Mouse (Mus musculus) cerebellum, adult 9-11 months (tissue): ENCODE results near the gene Rsu1.

Source experiments
- DNase-seq: peaks from one replicate; pipeline ENCODE4 v3.0.0; 2022

The Rsu1 gene

DNA sequence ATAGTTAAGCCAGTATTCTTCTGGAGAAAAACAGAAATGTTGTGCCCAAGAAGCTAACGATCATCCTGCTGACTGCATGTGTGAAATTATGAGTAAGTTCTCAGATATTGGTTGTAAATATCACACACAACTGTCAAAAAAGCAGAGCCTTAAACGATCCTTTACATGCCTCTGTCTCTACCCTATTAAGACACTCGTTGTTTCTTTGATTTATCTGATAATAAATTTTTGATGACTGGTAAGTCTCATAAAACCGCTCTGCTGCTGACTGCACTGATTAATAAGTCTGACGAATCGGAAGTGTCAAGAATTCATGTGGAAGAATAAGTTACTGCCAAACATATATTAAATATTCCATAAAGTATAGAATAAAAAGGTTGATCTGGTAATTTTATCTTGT is 126.0 kb downstream of the Rsu1 start:
- DNase-seq: no peak

DNA sequence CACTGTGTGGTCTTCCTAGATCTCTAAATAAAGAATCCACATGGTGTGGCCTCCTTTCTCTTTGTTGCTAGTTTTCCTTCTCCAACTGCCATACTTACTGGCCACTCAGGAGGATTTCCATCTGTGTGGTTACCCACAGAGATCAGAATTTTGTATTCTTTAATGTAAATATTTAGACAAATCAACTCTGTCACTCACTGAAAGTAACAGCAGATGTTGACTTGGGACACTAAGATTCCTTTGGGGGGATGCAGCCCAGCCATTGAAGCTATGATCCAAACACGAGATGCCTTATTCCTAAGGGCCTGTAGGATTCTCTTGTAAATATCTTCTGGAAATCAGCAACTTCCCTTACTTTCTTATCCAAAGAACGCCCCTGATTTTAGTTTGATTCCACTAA is 136.3 kb downstream of the Rsu1 start:
- DNase-seq: no peak

DNA sequence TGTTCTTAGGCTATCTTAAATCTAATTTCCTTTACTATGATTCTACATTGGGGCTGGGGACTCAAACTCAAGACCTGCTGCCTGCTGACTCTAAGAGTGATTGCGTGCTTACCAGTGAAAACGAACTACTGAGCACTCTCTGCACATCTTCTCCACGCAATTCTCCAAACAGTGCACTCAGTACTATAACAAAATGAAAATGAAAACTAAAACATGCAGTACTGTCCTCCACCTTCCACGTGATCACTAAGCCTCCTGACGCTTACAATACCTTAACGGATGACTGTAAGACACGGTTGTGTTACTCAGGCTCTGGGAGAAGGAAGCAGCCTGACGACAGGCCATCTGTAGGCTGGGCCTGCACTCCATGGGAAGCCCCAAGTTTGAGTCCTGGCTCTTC is 138.4 kb downstream of the Rsu1 start:
- no peak for DNase-seq

DNA sequence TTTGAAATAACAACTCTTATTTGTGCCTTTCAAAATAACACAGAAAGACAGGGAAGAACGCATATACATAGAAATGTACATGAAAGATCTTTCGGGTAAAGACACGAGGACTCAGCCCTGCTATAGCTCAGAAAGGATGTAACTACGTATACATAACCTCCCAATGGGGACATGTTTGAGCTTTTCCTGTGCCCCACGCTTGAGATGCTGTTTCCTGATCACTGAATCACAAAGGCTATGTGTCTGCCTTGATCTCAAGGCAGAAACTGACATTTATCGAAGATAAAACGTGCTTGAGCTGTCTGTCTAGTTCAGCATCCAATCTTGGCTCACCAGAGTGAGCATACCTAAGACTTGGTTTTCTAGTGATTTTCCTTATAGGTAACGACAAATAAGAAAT is 138.8 kb downstream of the Rsu1 start:
- DNase-seq: no peak

DNA sequence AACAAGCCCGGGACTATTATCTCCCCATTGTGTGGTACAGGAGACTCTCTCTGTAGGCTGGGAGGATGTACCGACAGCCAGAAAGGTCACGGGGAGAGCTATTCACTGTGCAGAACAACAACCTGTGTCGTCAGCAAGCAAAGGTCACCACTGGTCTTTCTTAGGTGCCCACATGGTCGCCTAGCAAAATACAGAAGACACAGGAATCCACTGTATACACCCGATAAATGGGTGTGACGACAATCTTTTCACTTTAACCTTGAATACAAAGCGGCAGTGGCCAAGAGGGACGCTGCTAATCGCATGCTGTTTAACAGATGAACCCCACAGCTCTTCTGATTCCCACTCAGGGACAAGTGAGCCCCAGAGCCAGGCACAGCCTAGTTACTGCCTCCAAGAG is 141.4 kb downstream of the Rsu1 start:
- DNase-seq: no peak

DNA sequence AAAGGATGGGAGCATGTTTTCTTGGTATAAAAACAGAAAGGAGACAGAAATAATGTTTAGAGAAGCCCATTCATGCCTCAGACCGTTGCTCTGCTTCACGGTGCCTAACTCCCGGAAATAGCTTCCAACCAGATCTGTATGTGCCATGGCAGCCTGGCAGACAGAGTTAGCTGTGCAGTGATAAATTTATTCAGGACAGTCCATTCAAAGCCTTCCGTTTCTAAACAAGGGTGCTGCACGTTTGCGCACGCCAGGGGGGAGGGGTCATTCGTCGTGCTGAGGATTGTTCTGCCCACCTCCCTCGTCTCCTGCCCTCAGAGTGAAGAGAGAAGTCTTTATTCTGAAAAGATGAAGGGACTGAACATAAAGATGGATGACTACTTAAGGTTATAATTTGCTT is 141.9 kb downstream of the Rsu1 start:
- DNase-seq: no peak

DNA sequence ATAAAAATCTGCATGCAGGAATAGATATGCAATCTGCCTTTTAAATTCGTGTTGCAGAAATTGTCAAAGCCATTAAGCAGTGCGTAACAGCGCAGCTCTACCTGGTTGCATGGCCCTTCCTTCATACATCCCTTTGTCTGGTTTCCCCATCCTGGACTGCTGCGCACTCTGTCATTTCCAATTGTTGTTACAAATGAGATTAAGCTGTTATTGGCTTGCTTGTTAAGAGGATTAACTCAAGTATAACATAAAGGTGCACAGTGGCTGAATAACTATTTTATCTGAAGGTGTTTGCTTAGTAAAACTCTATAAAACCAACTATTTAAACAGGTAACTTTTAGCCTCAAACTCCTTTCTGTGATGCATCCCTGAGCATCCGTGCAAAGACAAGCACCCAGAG is 150.8 kb downstream of the Rsu1 start:
- no peak for DNase-seq

DNA sequence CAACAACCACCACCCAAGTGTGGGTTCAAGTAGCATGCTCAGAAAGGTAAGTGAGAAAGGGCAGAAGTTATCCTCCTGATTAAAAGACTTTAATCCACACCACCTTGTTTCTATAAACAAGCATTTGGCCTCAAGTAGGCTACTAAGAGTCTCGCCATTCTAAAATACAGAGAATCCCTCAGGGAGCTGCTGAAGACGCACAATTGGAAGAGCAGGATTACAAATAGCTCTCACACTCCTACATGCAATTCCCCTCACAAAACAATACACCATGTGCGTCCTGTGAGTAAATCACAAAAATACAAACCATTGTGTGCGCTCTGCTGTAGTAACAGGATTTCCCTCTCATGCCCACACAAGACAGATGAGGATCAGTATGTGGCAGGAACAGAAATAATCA is 153.3 kb downstream of the Rsu1 start:
- no peak for DNase-seq

DNA sequence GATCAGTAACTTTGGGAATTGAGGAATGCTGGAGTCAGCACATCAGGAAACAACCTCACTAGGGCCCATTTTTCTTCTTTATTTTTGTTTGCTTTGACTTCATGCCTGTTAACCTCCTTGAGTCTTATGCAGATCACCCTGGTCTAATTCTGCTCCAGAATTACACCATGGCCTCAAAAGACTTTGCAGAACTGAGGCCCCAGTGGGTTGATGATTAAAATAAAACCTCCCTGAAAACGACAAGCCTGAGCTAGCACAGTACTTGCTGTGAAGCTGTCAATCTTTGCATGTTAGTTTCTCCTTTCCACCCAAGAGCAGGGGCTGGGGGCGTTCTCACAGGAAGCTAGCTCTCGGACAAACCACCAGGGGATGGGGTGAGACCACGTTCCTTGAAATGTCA is 164.7 kb downstream of the Rsu1 start:
- DNase-seq: no peak

DNA sequence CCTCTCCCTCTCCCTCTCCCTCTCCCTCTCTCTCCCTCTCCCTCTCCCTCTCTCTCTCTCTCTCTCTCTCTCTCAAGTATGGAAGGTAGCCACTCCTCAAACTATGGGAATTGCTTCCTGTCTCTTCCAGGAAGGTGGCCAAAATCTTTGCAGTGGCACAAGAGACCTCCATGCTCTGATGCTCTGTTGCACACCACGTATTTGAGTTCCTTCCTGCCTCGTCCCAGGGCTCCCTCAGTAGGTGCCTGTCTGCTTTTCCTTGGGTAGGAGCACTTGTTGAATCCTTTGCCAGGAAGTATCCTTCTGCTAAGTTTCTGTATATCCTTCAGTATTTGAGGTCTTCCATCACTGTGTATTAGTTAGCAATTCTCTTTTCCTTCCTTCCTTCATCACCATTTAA is 166.8 kb downstream of the Rsu1 start:
- DNase-seq: no peak

DNA sequence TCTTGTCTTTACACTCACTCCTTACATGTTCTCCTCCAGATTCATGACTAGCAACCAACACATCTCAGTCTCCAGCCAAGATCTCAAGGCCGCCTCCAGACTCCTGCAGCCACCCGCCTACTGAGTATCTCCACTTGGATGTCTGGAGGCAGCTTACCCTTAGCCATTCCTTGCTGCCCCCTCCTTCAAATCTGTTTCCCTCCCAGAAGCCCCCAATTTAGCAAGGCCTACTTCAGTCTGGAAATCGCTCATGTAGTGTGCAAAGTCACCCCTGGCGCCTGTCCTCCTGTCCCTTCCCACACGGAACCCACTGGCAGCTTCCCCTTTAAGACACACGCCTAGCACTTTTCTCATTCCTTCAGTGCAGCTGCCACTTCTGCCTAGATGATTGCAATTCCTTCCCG is 167.4 kb downstream of the Rsu1 start:
- DNase-seq: no peak

DNA sequence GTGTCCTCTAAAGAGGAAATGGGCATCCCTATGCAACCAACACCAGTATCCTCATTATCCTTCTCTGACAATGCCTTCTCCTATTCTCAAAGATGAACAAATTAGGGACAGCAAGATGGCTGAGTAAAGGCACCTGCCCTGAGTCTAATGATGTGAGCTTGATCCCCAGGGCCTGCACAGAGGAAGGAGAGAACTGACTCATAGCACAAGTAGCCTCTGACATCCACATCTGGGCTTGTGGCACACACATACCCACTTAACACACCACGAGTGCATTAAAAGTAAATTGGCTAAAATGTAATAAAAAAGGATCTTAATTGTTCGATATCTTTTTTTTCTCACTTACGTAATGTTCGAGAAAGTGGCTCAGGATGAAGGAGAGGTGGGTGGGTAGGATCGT is 177.2 kb downstream of the Rsu1 start:
- DNase-seq: no peak

DNA sequence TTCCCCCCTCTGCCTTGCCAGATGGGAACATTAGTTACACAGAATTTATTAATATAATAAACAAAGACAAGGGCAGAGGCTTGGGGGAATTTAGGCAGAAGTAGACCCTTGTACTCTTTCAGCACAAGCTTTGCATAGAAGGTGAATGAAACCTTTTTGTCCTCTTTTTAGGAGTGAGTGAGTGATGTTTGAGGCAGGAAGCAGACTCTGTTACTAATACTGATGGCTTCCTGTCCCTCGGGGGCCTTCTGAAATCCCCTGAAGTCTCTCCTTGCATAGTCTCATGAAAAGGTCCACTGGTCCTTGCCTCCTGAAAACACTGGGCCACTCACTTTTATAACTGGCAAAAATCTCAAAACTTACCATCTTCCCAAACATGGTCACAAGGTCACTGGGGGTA is 177.6 kb downstream of the Rsu1 start:
- DNase-seq: no peak

DNA sequence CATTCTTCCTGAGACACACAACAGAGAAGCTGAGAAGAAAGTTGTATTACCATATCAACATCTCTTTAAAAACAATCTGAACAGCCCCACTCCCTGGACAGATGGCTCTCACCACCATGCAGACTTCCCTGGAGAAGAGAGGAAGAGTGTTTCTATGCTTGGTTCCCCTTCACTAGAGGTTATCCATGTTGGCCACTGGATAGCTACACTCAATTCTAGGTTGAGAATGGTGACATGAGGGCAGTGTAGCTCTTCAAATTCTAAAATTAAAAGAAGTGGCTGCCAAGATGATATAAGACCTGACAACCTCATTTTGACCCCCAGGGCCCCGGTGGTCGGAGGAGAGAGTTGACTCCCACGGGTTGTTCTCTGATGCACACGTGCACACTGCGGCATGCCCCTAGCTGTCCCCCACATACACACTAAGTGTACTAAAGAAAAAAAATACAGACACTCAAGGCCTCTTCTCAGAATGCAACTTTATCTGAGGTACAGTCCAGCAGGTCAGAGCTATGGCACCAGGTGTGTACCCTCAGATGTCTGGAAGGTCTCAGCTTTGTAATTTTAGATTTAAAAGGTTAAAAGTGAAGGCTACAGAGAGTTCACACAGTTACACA is 179.7 kb downstream of the Rsu1 start:
- DNase-seq: no peak

DNA sequence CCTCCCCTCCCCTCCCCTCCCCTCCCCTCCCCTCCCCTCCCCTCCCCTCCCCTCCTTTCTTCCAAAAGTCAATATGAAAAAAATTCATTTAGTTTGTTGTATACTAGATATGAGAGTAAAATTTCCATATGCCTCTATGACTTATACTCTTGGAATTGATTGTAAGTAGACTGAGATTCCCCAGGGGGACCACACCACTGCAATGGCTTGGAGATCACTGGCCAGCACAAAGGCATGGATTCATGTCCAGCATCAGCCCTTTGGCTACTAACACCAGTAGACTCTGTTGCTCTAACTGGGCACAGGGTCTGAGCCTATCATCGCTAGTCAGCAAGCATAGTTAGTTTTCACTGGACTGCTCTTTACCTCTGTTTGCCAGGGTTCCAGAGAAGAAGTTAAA is 180.4 kb downstream of the Rsu1 start:
- no peak for DNase-seq

DNA sequence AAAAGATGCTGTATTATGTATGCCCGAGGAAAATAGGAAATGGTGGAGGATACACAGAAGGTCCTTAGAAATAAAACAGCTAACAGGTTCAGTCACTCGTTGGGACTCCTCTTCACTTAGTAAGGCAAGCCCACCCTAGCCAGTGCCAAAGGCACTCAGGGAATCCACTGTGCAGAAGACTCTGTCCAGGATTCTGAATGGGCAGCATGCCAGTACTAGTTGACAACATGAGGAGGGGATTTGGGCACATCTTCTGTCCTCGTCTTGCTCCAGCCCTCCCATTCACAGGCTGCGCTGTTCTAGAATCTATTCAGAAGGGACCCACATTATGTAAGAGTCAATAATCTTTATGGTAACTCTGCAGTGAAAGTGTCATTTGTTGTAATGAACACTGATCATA is 181.4 kb downstream of the Rsu1 start:
- DNase-seq: no peak

DNA sequence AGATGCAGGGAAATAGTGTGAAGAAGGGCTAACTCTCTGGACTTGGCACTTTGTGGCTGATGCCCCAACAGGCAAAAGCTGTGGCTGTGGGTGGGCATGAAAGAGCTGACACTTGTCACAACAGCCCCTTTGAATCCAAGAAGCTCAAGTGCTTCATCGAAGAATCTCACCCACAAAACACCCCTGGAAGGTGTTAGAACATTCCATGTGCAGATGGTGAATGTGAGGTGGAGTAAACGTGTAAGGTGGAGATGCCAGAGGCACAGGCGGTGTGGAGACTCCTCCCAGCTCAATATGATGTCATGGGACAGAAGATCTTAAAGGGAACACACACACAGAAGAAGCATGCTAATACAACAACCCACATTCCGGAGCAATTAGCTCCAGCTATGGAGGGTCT is 182.9 kb downstream of the Rsu1 start:
- DNase-seq: no peak

DNA sequence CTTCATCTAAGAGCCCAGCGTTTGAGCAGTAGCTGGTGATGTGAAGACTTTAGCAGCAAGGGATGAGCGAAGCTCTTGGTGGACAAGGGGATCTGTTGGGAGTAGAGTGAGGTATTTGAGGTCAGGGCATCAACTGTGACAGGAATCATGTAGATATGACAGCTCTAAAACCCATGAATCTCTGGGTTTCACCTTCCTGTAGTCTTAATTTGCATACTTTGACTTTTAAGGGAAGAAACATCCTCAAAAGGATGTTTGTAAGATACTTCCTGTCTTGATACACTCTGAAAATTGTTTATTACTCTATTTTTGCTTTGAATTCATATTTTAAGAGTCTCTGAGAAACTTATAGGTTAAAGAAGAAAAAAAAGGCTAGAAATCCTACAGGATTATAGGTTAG is 183.4 kb downstream of the Rsu1 start:
- DNase-seq: no peak

DNA sequence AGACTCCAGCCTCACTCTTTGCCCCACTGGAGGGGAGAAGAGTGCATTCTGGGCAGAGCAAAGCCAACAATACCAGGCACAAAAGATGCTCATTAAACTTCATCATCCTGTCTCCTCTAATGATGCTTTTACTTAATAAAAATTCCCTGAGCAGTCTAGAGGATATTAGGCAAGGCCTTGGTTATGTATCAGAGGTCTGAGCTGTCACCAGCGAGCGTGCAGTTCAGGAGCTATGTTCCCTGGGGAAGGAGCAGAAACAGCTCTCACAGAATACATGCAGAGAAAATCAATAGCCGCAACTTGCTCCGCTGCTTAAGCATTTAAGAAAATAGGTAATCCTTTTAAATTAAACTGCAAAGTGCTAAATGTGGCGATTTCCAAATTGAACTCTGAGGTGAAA is 187.0 kb downstream of the Rsu1 start:
- no peak for DNase-seq

DNA sequence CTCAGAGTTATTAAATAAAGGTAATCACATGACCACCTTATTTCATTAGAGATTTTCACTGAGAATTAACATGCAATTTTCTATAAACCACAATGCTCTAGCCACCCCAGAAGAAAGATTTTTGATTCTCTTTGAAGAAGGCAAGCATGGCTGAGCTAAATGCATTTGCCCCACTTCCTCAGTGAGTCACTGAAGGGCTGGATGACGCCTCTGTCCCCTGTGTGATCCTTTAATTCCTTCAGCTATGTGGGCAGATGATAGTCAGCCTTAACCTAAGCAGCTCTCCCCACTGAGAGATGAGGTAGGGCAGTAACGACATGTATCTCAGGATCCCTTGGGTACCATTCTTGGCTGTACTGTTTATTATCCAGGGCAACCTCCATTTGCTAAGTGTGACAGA is 190.7 kb downstream of the Rsu1 start:
- DNase-seq: no peak

DNA sequence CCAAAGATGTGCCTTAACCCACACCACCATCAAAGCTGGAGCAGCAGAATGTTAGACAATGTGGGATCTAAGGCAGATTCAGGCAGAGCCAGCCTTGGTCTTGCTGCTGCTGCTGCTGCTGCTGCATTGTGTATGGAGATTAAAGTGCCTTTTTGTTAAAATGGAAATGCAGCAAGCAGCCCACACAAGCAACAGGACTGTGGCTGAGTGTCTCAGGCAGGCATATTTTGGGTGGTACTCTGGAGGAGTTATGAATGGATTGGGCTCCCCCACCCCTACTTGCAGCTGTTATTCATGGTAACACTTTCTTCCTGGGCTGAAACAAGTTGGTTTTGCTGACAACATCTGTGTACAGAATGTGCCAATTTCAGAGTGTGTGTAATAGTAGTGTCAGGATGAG is 199.0 kb downstream of the Rsu1 start:
- no peak for DNase-seq

DNA sequence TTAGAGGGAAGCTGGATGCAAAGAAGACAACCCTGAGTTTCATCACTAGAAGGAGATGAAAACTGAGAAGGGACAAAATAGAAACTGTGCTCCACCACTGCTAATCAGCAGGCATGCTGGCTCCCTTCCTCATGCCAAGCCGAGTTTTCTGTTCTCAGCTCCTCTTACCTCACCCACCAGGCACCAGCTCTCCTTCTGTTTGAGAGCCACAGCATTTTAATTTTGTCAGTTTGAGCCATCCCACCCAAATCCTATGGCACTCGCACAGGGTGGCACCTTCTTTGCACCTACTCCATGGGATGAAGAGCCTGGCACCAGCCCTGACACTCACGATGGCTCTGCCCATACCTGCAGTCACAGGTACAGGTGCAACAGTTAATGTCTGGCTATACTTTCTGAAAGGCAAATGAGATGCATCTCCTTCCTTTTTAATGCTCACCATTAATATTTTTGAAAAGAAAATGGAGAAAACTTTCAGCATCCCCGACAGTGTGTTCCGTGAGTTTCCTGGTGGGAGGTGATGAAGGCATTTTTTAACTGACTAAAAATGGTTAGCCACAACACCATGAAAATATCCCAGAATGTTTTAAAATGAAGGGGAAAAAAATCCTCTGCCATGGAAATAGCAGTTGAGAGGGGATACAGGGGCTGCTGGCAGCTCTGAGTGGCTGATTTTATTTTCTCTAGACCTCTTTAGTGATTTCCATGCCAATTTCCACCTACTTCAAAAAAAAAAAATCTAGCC is 210.6 kb downstream of the Rsu1 start:
- no peak for DNase-seq

DNA sequence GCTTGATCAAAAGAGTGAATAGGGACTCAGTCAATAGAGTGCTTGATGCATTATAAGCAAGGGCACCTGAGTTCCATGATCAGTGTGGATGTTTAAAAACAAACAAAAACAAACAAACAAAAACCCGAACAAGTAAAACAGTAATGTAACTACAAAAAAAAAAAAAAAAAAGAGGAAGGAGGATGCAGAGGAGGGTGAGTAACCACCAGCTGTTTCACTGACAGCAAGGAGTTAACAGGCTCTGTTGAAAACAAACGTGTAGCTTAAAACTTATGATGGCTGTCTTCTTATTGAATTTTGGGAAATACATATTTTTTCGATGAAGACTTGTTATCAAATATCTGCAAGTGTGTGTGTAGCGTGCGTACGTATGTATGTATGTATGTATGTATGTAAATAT is 222.6 kb downstream of the Rsu1 start:
- DNase-seq: no peak

DNA sequence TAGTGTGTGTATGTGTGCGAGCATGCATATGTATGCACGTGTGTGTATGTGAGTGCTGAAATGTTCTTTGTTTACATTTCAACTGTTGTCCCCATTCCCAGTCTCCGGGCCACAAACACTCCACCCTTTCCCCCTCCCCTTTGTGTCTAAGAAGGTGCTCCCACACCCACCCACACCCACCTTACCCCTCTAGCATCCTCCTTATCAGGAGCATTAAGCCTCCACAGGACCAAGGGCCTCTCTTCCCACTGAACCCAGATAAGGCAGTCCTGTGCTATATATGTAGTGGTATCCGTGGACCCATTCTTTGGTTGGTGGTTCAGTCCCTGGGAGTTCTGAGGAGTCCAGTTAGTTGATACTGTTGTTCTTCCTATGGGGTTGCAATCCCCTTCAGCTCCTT is 226.7 kb downstream of the Rsu1 start:
- no peak for DNase-seq

DNA sequence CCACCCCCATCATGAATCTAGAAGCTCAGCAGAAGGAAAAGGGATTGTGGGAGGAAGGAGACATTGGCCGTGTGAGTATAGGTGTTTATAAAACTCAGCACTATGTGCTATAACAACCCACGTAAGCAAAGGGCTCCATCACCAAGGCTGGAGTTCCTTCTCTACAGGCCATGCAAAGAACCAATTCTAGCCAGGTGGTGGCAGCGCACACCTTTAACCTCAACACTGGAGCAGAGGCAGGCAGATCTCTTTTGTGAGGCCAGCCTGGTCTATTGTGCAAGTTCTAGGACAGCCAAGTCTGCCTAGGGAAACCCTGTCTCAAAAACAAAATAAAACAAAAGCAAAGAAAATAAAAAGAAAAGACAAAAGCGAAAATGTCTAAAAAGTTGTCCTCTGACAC is 231.4 kb downstream of the Rsu1 start:
- no peak for DNase-seq
